Comparison of ENCODE assay signal across 14 mouse cellular contexts in genomic region chr9:75898022-75898421, GRCm38 (mm10).
"Had no signal": no experiment of that assay in that cellular context is flagged by ENCODE, and none has a peak within 500 bp of the region (broad histone marks: within the 10 kb centered on the region; RNA-seq: fewer than 3 reads in every experiment).

No protein-coding gene starts in this region.

- H3K9ac ChIP-seq: neural tube, embryonic 13.5 days had no signal

- H3K4me3 ChIP-seq: left cerebral cortex, adult 2 months; midbrain, embryonic 10.5 days; neural tube, embryonic 13.5 days had no signal

- H3K4me1 ChIP-seq: midbrain, embryonic 10.5 days; neural tube, embryonic 13.5 days had no signal

- H3K36me3 ChIP-seq: midbrain, embryonic 10.5 days; neural tube, embryonic 13.5 days had no signal

- H3K9me3 ChIP-seq: midbrain, embryonic 10.5 days; neural tube, embryonic 13.5 days had no signal

- H3K27me3 ChIP-seq: neural tube, embryonic 13.5 days had no signal

- DNase-seq: kidney, adult 11 months; kidney, postnatal 10 days; lung, adult 2 months; lung, postnatal 4 days; midbrain, embryonic 14.5 days; retina, postnatal 1 day; right cerebral cortex, postnatal 4 days; spleen, adult 18-20 months; thymus, adult 18-20 months; thymus, postnatal 14 days had no signal

- H3K27ac ChIP-seq: left cerebral cortex, adult 2 months; midbrain, embryonic 10.5 days; neural tube, embryonic 13.5 days had no signal

- ATAC-seq: lung, postnatal 0 days had no signal

- H3K4me2 ChIP-seq: neural tube, embryonic 13.5 days had no signal
